Mouse (Mus musculus): ENCODE data around the gene Hmgb1. TPM values are rescaled to one million over a fixed set of nuclear protein-coding genes. Genes with fewer than 3 reads are reported as not detected.

Hmgb1 gene
- polyA plus RNA-seq, 1 experiment from 2014 or later: 1,140 TPM

DNA sequence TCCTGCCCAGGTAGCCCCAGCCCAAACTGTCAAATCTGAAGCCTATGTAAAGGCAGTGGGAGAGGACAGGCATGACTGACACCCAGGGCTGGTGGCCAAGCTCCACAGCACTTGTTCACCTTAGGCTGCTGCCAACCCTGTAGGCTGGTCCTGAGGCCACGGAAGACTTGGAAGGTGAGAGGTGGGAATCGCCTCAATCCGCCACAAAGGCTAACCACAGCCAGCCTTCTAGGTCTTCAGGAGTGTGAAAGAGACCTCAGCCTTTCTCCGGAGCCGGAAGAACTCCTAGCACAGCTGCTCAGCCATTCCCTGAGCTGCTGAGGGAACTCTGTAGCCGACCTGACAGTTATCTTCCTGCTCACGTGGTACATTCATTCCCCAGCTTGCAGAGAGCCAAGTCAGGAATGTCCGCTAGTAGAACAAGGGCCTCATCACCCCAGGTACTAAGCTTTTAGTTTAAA lies 116.8 kb downstream of the Hmgb1 start:
- 71% methylated on average over 8 of the region's 8 CpGs for WGBS
- H3K4me1 ChIP-seq: no peaks in the 10 kb centered on the region
- no peak for ATAC-seq (replicated peaks)
- H3K27ac ChIP-seq (replicated peaks): no peak overlapping the region
- H3K36me3 ChIP-seq: no peaks in the 10 kb centered on the region
- no peaks in the 10 kb centered on the region for H3K27me3 ChIP-seq
- no peak overlapping the region for H3K4me2 ChIP-seq (replicated peaks)
- H3K4me3 ChIP-seq: no peak overlapping the region
- no peaks in the 10 kb centered on the region for H3K9me3 ChIP-seq
- H3K9ac ChIP-seq (replicated peaks): no peak overlapping the region

DNA sequence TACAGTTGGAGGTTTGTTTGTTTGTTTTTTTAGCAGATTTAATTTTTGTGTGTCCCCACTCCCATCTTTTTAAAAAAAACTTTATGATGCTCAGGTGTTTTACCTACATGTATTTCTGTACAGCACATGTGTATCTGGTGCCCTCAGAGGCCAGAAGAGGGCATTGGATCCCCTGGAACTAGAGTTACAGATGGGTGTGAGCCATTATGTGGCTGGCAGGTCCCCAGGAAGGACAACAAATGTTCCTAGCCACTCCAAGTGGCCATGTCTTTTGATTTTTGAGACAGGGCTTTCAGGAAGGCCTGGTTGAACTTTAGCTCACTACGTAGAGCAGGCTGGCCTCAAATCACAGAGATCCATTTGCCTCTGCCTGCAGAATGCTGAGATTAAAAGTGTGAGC lies 121.5 kb downstream of the Hmgb1 start:
- ATAC-seq (replicated peaks): no peak
- WGBS: 96% methylated on average over 1 of the region's 1 CpGs
- Histone ChIP-seq H3K27ac (replicated peaks) (no peak overlapping the region), H3K27me3 (no peaks in the 10 kb centered on the region), H3K9me3 (no peaks in the 10 kb centered on the region), H3K4me3 (no peak overlapping the region), H3K4me2 (replicated peaks) (no peak overlapping the region), H3K36me3 (no peaks in the 10 kb centered on the region), H3K9ac (replicated peaks) (no peak overlapping the region), H3K4me1 (no peaks in the 10 kb centered on the region)

DNA sequence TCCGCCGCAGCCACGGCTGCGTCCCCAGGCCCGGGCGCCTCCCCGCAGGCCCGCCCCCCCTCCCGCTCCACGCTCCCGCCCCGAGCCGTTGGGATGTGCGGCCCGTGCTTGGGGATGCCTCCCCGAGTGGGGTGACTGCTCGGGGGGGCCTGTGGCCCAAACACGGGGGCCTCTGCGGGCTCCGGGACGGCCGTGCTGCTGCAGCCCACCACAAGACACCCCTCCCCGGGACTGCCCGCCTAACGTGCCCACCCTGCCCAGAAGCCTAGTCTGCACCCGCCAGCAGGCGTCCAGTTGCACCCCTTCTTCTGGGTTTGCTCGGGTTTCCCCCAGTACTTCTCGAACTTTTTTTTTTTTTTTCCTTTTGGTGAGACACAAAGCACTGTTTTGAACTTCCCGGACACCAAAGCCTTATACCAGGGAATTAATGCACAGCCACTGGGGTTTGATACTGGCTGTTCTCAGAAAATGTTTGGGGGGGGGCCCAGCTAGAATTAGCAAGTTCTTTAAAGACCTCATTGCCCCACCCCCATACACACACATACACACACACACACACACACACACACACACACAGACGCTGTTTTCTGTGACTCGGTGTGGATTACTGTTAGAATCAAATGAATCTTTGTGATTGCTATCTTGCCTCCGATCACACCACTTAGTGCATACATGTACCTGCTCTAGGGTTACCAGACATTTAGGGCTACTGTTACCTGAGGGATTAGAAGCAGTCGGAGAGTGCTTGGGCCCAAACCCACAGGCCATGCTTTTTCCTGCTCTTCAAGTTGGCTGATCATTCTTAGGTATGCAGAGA lies 130.7 kb downstream of the Hmgb1 start:
- Histone ChIP-seq H3K9me3 (no peaks in the 10 kb centered on the region), H3K4me2 (replicated peaks) (peak overlapping the region; percentile 90), H3K36me3 (peaks cover 8% of the 10 kb centered on the region; the same call in 1 of the 2 replicates), H3K27me3 (no peaks in the 10 kb centered on the region), H3K9ac (replicated peaks) (peak overlapping the region; percentile 42), H3K27ac (replicated peaks) (peak overlapping the region; percentile 99), H3K4me3 (peak overlapping the region; percentile 92), H3K4me1 (peaks cover 30% of the 10 kb centered on the region)
- WGBS: 3% methylated on average over 30 of the region's 34 CpGs
- peak; percentile 47 for ATAC-seq (replicated peaks)

DNA sequence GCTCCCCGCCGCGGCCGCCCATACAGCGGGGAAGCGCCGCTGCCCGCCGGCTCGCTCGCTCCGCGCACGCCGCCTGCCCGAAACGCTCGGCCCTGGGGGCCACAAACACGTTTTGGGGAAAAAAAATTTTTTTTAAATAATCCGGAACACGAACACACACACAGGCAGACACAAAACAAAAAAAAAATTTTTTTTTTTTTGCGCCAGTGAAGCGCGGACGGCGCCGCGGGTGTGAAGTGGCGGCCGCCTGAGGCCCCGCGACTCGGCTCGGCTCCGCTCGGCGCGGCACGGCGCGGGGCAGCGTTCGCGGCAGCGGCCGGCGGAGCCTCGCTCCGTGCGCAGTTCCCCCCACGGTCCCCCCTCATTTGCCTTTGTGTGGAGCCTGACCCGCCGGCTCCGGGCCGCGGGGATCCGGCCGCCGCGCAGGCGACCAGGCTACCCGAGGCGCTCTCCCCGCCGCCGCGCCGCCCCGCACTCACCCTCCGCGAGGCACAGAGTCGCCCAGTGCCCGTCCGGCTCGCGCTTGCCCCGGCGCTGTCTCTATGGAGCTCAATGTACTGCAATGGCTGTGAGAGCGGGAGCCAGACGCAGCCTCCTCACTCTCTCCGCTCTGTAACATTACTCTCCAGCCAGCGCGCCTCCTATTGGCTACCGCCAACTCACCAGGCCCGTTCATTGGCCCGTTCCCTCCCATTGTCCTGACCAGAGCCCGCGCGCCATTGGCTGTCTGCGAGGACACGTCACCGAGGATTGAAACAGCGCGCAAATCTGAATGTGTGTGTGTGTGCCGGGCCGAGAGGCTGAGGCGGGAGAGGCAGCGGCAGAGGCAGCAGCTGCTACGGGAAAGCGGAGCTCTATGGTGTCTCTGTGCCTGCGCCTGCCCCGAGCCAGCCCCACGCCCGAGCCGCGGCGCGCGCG lies 131.6 kb downstream of the Hmgb1 start:
- H3K9me3 ChIP-seq: no peaks in the 10 kb centered on the region
- peak overlapping the region; percentile 84 for H3K9ac ChIP-seq (replicated peaks)
- peaks cover 8% of the 10 kb centered on the region; the same call in 1 of the 2 replicates for H3K36me3 ChIP-seq
- H3K27ac ChIP-seq (replicated peaks): peak overlapping the region; percentile 99
- peak; percentile 97 for ATAC-seq (replicated peaks)
- peak overlapping the region; percentile 90 for H3K4me2 ChIP-seq (replicated peaks)
- no peaks in the 10 kb centered on the region for H3K27me3 ChIP-seq
- H3K4me1 ChIP-seq: peaks cover 30% of the 10 kb centered on the region
- WGBS: under 1% methylated on average over 110 of the region's 110 CpGs
- peak overlapping the region; percentile 92 for H3K4me3 ChIP-seq

DNA sequence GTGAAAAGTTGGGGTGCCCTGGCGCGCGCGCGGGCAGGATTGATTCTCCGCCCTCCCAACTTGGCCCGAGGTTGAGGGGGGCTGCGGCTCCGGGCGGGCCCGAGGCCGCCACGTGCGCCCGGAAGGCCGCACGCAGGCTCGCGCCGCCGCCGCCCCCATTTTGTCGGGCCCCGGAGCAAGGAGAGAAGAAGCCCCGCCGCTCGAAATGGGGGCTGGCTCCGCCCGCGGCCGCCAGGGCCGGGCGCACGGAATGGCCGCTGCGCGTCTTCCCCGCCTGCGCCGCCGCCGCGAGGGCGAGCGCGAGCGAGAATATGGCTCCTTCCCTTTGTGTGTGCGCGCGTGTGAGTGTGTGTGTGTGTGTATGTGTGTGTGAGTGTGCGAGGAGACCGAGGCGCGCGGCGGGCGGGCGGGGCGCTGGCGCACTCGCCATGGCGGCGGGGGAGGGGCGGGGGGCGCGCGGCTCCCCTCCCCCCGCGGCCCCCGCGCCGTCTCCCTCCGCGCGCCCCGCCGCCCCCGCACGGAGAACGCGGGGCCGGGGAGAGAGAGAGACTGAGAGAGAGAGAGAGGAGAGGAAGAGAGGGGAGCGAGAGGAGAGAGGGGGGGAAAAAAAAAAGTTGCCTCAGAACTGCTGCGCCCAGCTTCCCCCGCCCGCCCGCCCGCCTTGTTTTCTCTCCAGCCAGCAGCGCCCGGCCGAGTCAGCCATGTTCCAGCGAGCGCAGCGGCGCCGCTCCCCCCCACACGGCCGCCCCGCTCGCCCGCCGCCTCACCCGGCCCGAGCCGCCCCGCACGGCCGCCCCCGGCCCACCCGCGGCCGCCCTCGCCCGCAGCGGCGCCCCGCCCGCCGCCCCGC lies 132.5 kb downstream of the Hmgb1 start:
- H3K27ac ChIP-seq (replicated peaks): peak overlapping the region; percentile 99
- H3K36me3 ChIP-seq: peaks cover 10% of the 10 kb centered on the region; the same call in 1 of the 2 replicates
- peak; percentile 39 for ATAC-seq (replicated peaks)
- peak overlapping the region; percentile 84 for H3K9ac ChIP-seq (replicated peaks)
- peak overlapping the region; percentile 77 for H3K4me2 ChIP-seq (replicated peaks)
- under 1% methylated on average over 69 of the region's 120 CpGs for WGBS
- H3K4me3 ChIP-seq: peak overlapping the region; percentile 92
- H3K9me3 ChIP-seq: no peaks in the 10 kb centered on the region
- H3K27me3 ChIP-seq: no peaks in the 10 kb centered on the region
- H3K4me1 ChIP-seq: peaks cover 30% of the 10 kb centered on the region

DNA sequence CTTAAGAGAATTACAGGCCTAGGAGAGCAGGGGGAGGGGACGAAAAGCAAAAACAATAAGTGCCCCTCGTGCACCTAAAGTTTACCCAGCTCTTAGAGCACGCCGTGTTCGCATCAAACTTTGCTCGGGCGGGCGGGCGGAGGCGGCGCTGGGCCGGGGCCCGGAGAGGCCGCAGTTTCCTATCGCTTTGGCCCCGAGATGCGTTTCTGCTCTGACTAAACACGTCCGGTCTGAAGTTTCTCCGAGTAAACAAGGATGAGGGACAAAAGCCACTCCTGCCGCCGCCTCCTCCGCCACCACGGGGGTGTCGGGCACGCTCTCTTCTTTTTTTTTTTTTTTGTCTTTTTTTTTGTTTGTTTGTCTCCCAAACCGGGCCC lies 133.1 kb downstream of the Hmgb1 start:
- WGBS: under 1% methylated on average over 27 of the region's 27 CpGs
- H3K9ac ChIP-seq (replicated peaks): peak overlapping the region; percentile 84
- ATAC-seq (replicated peaks): no peak
- peaks cover 16% of the 10 kb centered on the region; the same call in 1 of the 2 replicates for H3K36me3 ChIP-seq
- peak overlapping the region; percentile 77 for H3K4me2 ChIP-seq (replicated peaks)
- H3K9me3 ChIP-seq: no peaks in the 10 kb centered on the region
- H3K4me1 ChIP-seq: peaks cover 30% of the 10 kb centered on the region
- peak overlapping the region; percentile 92 for H3K4me3 ChIP-seq
- no peaks in the 10 kb centered on the region for H3K27me3 ChIP-seq
- H3K27ac ChIP-seq (replicated peaks): peak overlapping the region; percentile 99

DNA sequence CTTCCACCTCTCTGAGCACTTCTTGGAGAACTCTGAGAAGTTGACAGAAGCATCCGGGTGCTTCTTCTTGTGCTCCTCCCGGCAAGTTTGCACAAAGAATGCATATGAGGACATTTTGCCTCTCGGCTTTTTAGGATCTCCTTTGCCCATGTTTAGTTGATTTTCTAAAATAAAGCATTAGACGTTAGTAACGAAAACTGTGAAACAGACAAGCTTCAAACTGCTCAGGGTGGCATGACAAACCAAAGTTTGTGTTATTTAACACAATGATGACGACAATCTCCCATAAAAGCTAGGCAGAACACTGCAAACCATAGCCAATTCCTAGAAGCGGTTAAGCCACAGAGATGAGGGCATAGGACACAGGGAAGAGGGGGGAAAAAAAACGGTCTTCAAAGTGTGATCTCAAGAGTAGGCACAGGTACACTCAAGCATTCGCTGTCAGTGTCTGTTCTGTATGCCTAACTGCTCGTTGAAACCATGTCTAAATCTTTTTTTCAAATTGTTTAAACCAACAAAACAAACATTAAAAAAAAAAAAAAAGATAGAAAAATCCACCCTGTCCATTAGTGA lies 133.6 kb downstream of the Hmgb1 start:
- H3K27me3 ChIP-seq: no peaks in the 10 kb centered on the region
- peak overlapping the region; percentile 84 for H3K9ac ChIP-seq (replicated peaks)
- H3K9me3 ChIP-seq: no peaks in the 10 kb centered on the region
- H3K27ac ChIP-seq (replicated peaks): peak overlapping the region; percentile 99; the same call in 1 of the 2 replicates
- H3K4me1 ChIP-seq: peaks cover 33% of the 10 kb centered on the region
- H3K4me3 ChIP-seq: peak overlapping the region; percentile 92
- 15% methylated on average over 10 of the region's 10 CpGs for WGBS
- H3K36me3 ChIP-seq: peaks cover 20% of the 10 kb centered on the region
- ATAC-seq (replicated peaks): no peak
- peak overlapping the region; percentile 77 for H3K4me2 ChIP-seq (replicated peaks)

DNA sequence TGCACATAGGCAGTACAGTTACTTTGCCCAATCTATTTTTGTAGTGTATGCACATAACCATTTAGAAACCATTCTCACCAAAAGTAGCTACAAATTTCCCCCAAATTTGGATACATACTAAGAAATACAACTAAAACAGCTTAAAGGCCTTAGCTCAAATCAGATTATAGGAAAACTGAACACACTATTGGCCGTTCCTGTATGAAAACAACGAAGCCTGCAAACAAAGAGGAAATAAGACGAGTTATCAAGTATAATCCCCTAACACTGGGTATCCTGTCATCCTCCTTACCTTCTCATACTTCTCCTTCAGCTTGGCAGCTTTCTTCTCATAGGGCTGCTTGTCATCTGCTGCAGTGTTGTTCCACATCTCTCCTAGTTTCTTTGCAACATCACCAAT lies 134.9 kb downstream of the Hmgb1 start:
- WGBS: 55% methylated on average over 3 of the region's 3 CpGs
- peaks cover 28% of the 10 kb centered on the region for H3K36me3 ChIP-seq
- H3K27me3 ChIP-seq: no peaks in the 10 kb centered on the region
- peaks cover 35% of the 10 kb centered on the region for H3K4me1 ChIP-seq
- peak overlapping the region; percentile 77; the same call in 1 of the 2 replicates for H3K4me2 ChIP-seq (replicated peaks)
- H3K27ac ChIP-seq (replicated peaks): no peak overlapping the region
- H3K4me3 ChIP-seq: no peak overlapping the region
- ATAC-seq (replicated peaks): no peak
- no peak overlapping the region for H3K9ac ChIP-seq (replicated peaks)
- H3K9me3 ChIP-seq: no peaks in the 10 kb centered on the region

DNA sequence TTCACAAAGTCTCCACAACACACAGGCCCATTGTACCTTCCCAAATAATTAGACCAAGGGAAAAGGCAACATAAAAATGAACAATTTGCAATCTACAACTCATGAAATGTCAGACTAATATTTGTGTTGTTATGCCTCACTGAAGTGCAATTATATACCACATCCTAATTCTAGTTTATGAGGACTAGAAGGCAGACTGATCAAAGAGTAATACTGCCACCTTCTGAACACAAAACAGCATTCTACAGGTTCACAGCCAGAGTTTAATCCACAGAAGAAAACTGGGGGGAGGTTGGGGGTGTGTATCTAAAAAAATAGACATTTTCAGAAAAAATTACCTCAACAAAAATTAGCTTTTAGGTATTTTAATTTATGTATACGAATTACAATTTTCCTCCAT lies 135.3 kb downstream of the Hmgb1 start:
- peaks cover 28% of the 10 kb centered on the region for H3K36me3 ChIP-seq
- no peak overlapping the region for H3K27ac ChIP-seq (replicated peaks)
- peaks cover 34% of the 10 kb centered on the region for H3K4me1 ChIP-seq
- no peak overlapping the region for H3K4me3 ChIP-seq
- H3K9me3 ChIP-seq: no peaks in the 10 kb centered on the region
- no peak for ATAC-seq (replicated peaks)
- 91% methylated on average over 1 of the region's 1 CpGs for WGBS
- H3K4me2 ChIP-seq (replicated peaks): no peak overlapping the region
- no peak overlapping the region for H3K9ac ChIP-seq (replicated peaks)
- no peaks in the 10 kb centered on the region for H3K27me3 ChIP-seq

DNA sequence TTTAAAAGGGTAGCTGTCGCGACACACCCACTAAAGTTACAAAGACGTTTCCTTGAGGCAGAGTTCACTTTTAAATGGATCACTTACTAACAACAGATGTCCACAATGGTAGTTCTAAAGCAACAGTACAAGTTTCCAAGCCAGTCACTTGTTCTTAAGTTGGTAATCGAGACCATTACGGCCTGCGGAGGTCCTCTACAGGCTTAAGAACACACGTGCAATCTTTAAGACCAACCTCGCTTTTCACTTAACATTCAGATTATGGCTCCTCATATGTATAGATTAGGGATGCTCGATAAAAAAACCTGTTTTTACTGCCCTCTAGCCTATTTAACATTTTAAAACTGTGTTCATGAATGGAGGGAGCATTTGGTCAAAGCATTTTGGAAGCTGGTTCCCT lies 137.6 kb downstream of the Hmgb1 start:
- 78% methylated on average over 9 of the region's 9 CpGs for WGBS
- H3K36me3 ChIP-seq: peaks cover 28% of the 10 kb centered on the region
- ATAC-seq (replicated peaks): no peak
- peaks cover 26% of the 10 kb centered on the region for H3K4me1 ChIP-seq
- no peak overlapping the region for H3K4me3 ChIP-seq
- no peak overlapping the region for H3K9ac ChIP-seq (replicated peaks)
- no peaks in the 10 kb centered on the region for H3K27me3 ChIP-seq
- H3K9me3 ChIP-seq: no peaks in the 10 kb centered on the region
- no peak overlapping the region for H3K27ac ChIP-seq (replicated peaks)
- H3K4me2 ChIP-seq (replicated peaks): no peak overlapping the region

DNA sequence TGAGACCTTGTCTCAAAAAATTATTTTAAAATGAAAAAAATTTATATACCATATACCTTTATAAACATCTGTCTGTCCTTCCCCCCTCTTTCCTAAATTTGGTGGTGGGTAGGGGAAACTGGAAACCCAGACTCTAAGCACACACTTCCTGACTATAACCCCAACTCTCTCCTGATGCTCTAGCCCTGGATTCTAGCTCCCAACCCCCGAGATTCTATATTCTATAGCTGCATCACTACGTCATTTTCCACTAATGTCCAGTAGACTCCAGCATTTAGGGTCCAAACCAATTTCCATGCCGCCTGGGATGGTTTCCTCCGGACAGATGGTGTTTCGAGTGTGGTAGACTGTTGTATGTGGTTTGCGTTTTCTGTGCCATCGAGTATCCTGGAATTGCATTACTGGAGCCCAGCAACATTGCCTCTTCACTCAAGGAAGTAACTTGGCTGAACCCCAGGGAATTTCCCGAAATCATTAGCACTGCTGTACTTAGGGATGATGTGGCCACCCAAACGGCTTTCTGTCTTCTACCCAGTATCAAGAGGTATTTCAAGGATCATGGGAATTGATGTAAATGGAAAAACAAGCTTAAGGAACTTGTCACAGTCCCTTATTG lies 138.7 kb downstream of the Hmgb1 start:
- no peak for ATAC-seq (replicated peaks)
- WGBS: 75% methylated on average over 9 of the region's 9 CpGs
- H3K4me1 ChIP-seq: peaks cover 23% of the 10 kb centered on the region

More for the DNA sequence above, 138.7 kb downstream of the Hmgb1 start:
- Histone ChIP-seq H3K9me3 (no peaks in the 10 kb centered on the region), H3K4me3 (no peak overlapping the region), H3K27ac (replicated peaks) (peak overlapping the region; percentile 21; the same call in 1 of the 2 replicates), H3K9ac (replicated peaks) (no peak overlapping the region), H3K27me3 (no peaks in the 10 kb centered on the region), H3K36me3 (peaks cover 28% of the 10 kb centered on the region), H3K4me2 (replicated peaks) (no peak overlapping the region)

All from forebrain, embryonic 15.5 days (tissue).